Mouse (Mus musculus) MEL (cell line): ENCODE measurements around the gene Extl2. TPM values are rescaled to one million over a fixed set of nuclear protein-coding genes. Genes with fewer than 3 reads are reported as not detected.
A peak's percentile ranks its signal among the peaks of the same experiment; 100 is the strongest.

Experiments used
- DNase-seq: peaks from one replicate; pipeline ENCODE4 v3.0.0; 2011; ENCODE audit warnings: low read depth, low spot score
- H3K27ac ChIP-seq: 2 replicates; pipeline ENCODE4 v1.5.1; 2012; ENCODE audit warnings: low read depth, mild to moderate bottlenecking, control low read depth, low read length, moderate library complexity; ENCODE audit not compliant: control insufficient read depth
- H3K27me3 ChIP-seq, 2 experiments: fragments of 150-350 bp in 1 of 2; sonication (generic) in 1 of 2; 2 replicates each; pipeline ENCODE4 v1.6.1; 2012; ENCODE audit warnings: low read length in 2 of 2, mild to moderate bottlenecking in 2 of 2, improper control_type of control experiment in 1 of 2, moderate library complexity in 1 of 2; ENCODE audit not compliant: insufficient read depth in 2 of 2, control insufficient read depth in 1 of 2
- H3K36me3 ChIP-seq, 2 experiments: 2 replicates each; pipeline ENCODE4 v1.6.1; 2012 to 2014; ENCODE audit warnings: low read length in 2 of 2, improper control_type of control experiment in 1 of 2, inconsistent platforms in 1 of 2, mild to moderate bottlenecking in 1 of 2; ENCODE audit not compliant: insufficient read depth in 2 of 2, control insufficient read depth in 1 of 2
- H3K4me1 ChIP-seq, 2 experiments: fragments of 150-350 bp in 1 of 2; sonication (generic) in 1 of 2; 2 replicates each; pipeline ENCODE4 v1.6.1; 2012; ENCODE audit warnings: low read length in 2 of 2, improper control_type of control experiment in 1 of 2, mild to moderate bottlenecking in 1 of 2; ENCODE audit not compliant: insufficient read depth in 2 of 2, control insufficient read depth in 1 of 2
- H3K4me3 ChIP-seq, 2 experiments: fragments of 150-350 bp in 1 of 2; sonication (generic) in 1 of 2; 2 replicates each; pipeline ENCODE4 v1.5.1; 2012; ENCODE audit warnings: low read depth in 2 of 2, low read length in 2 of 2, mild to moderate bottlenecking in 2 of 2, moderate library complexity in 2 of 2, control low read depth in 1 of 2, improper control_type of control experiment in 1 of 2; ENCODE audit not compliant: control insufficient read depth in 1 of 2, insufficient read depth in 1 of 2
- H3K79me2 ChIP-seq: 2 replicates; pipeline ENCODE4 v1.6.1; 2012; ENCODE audit warnings: mild to moderate bottlenecking, low read length, moderate library complexity; ENCODE audit not compliant: control insufficient read depth, poor library complexity, insufficient read depth
- H3K9ac ChIP-seq: 2 replicates; pipeline ENCODE4 v1.6.1; 2012; ENCODE audit warnings: low read depth, mild to moderate bottlenecking, control low read depth, low read length, moderate library complexity; ENCODE audit not compliant: control insufficient read depth, poor library complexity, severe bottlenecking
- H3K9me3 ChIP-seq: fragments of 150-350 bp; sonication (generic); replicated peaks from 2 replicates; pipeline ENCODE4 v1.6.1; 2012; ENCODE audit warnings: mild to moderate bottlenecking, low read length, improper control_type of control experiment, moderate library complexity; ENCODE audit not compliant: insufficient read depth
- CHD1 ChIP-seq: IDR thresholded peaks from 2 replicates; pipeline ENCODE4 v1.6.1; 2012; ENCODE audit warnings: low read depth, mild to moderate bottlenecking, inconsistent platforms, low read length, improper control_type of control experiment
- CHD2 ChIP-seq: IDR thresholded peaks from 2 replicates; pipeline ENCODE4 v1.6.1; 2011; ENCODE audit warnings: low read length, improper control_type of control experiment
- CTCF ChIP-seq, 3 experiments: IDR thresholded peaks in 2 of 3; conservative IDR thresholded peaks in 1 of 3; 2 replicates each; pipeline ENCODE4 v1.5.1; 2011 to 2012; ENCODE audit warnings: low read length in 3 of 3, low read depth in 2 of 3, mild to moderate bottlenecking in 2 of 3, improper control_type of control experiment in 1 of 3, inconsistent platforms in 1 of 3, mixed read lengths in 1 of 3, moderate library complexity in 1 of 3; ENCODE audit not compliant: control insufficient read depth in 1 of 3, insufficient read depth in 1 of 3, poor library complexity in 1 of 3, severe bottlenecking in 1 of 3
- EP300 ChIP-seq, 2 experiments: IDR thresholded peaks; 2 replicates each; pipeline ENCODE4 v1.6.1; 2011; ENCODE audit warnings: improper control_type of control experiment in 2 of 2, low read length in 2 of 2, low read depth in 1 of 2, mild to moderate bottlenecking in 1 of 2
- HCFC1 ChIP-seq: IDR thresholded peaks from 2 replicates; pipeline ENCODE4 v1.6.1; 2012; ENCODE audit warnings: low read depth, mild to moderate bottlenecking, inconsistent platforms, low read length, improper control_type of control experiment, moderate library complexity
- POLR2AphosphoS2 ChIP-seq: IDR thresholded peaks from 2 replicates; pipeline ENCODE4 v1.6.1; 2011; ENCODE audit warnings: low read length, improper control_type of control experiment
- POLR2AphosphoS5 ChIP-seq: IDR thresholded peaks from 2 replicates; pipeline ENCODE4 v1.6.1; 2012; ENCODE audit warnings: low read depth, borderline replicate concordance, mild to moderate bottlenecking, inconsistent platforms, low read length, moderate library complexity, mixed read lengths
- RAD21 ChIP-seq: IDR thresholded peaks from 2 replicates; pipeline ENCODE4 v1.6.1; 2011; ENCODE audit warnings: mild to moderate bottlenecking, low read depth, low read length, improper control_type of control experiment
- SMC3 ChIP-seq: IDR thresholded peaks from 2 replicates; pipeline ENCODE4 v1.6.1; 2011; ENCODE audit warnings: low read depth, low read length, improper control_type of control experiment
- ZC3H11A ChIP-seq: IDR thresholded peaks from 2 replicates; pipeline ENCODE4 v1.6.1; 2012; ENCODE audit warnings: low read depth, mild to moderate bottlenecking, inconsistent platforms, low read length, improper control_type of control experiment
- ZNF384 ChIP-seq: IDR thresholded peaks from 2 replicates; pipeline ENCODE4 v1.6.1; 2012; ENCODE audit warnings: low read depth, mild to moderate bottlenecking, inconsistent platforms, low read length, improper control_type of control experiment
- polyA plus RNA-seq, 2 experiments: library from polyadenylated mRNA; stranded (reverse) in 1 of 2; unstranded in 1 of 2; fragments of >175 nt in 1 of 2; fragments of >200 nt in 1 of 2; gene quantifications; 2 replicates each; pipeline versions ENCODE4 v1.2.1 to v1.2.4; 2012; ENCODE audit warnings: low replicate concordance in 2 of 2, low read depth in 1 of 2; ENCODE audit not compliant: insufficient read length in 2 of 2, insufficient read depth in 1 of 2, missing spikeins in 1 of 2
- total RNA-seq: library from RNA; depleted of rRNA; stranded (reverse); fragments of 300-350 nt; gene quantifications from 2 replicates; pipeline ENCODE4 v1.2.3, GENCODE M21; 2012

The Extl2 gene
- total and polyA plus RNA-seq, 3 experiments = 6.6 to 10.5 TPM; not detected in 1

DNA sequence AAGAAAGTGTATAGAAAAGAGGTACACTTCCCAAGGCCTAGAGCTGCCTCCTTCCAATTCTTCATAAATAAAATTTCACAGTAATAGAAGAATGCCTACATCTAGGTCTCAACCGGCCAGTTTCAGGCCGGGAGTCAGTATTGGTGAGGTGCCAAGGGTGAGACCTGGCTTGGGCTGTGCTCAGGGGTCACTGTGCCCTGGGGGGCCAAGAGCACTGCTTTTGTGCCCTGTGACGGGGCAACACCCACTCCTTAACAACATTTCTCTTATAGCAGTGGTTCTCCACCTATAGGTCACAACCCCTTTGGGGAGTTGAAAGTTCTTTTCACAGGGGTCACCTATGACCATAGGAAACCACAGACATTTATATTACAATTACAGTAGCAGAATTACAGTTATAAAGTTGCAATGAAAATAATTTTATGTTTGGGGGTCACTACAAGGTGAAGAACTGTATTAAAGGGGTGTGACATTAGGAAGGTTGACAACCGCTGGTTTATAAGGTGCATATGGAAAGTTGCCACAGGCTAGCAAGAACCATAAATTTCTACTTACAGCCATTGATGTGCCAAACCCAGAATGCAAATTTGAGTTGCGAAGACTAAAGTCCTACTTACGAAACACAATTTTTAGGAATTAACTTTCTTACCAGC lies 26.1 kb downstream of the Extl2 start:
- Histone ChIP-seq H3K9ac (no peak overlapping the region), H3K36me3 (no peaks in the 10 kb centered on the region), H3K9me3 (no peaks in the 10 kb centered on the region), H3K4me1 (no peaks in the 10 kb centered on the region), H3K27me3 (peaks cover 3 to 6% of the 10 kb centered on the region in 2 experiments; a peak in 3 of 4 replicates), H3K27ac (no peak overlapping the region), H3K4me3 (no peak overlapping the region), H3K79me2 (no peaks in the 10 kb centered on the region)
- TF ChIP-seq CTCF (IDR thresholded peaks at IDR 0.05 in 2 of 3, conservative IDR thresholded peaks at IDR 0.05 in 1 of 3; ENCODE audit: control insufficient read depth in 1 of 3, insufficient read depth in 1 of 3, low read depth in 2 of 3, low read length in 3 of 3, poor library complexity in 1 of 3, severe bottlenecking in 1 of 3) (0 out of 6 replicates have a peak, but pooled peaks of 1 of the 3 experiments have one; percentile 76), HCFC1 (no peak)
- no peak for DNase-seq

DNA sequence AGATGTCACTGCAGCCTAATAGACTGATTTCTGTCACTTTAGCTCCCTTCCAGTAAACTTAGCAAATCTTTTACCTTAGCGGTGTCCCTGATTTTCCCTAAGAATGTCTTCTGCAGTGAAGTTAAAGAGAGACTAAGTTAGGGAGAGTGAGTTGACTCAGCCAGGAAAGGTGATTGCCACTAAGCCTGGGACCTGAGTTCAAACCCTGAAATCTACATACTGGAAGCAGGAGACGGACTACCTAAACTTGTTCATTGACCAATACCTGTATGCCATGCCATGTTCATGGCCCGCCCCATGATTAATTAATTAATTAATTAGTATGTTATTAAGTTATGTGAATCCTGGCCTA lies 26.6 kb downstream of the Extl2 start:
- no peaks in the 10 kb centered on the region for H3K4me1 ChIP-seq
- no peaks in the 10 kb centered on the region for H3K36me3 ChIP-seq
- no peak overlapping the region for H3K9ac ChIP-seq
- TF ChIP-seq CHD1 (no peak), ZC3H11A (0 out of 2 replicates have a peak, but pooled peaks have one; percentile 56), SMC3 (peak; percentile 74), POLR2AphosphoS5 (no peak), CTCF (IDR thresholded peaks at IDR 0.05 in 2 of 3, conservative IDR thresholded peaks at IDR 0.05 in 1 of 3; ENCODE audit: control insufficient read depth in 1 of 3, insufficient read depth in 1 of 3, low read depth in 2 of 3, low read length in 3 of 3, poor library complexity in 1 of 3, severe bottlenecking in 1 of 3) (peak in 1 of 3 experiments; percentile 54; a peak in 4 of 6 replicates), ZNF384 (no peak), CHD2 (no peak), EP300 (IDR thresholded peaks at IDR 0.05; ENCODE audit: low read depth in 1 of 2, low read length in 2 of 2) (no peak), RAD21 (peak; percentile 85)
- H3K27me3 ChIP-seq = peaks cover 3 to 7% of the 10 kb centered on the region in 2 experiments; a peak in 3 of 4 replicates
- DNase-seq = peak; percentile 58
- H3K27ac ChIP-seq = no peak overlapping the region
- H3K9me3 ChIP-seq = no peaks in the 10 kb centered on the region
- H3K79me2 ChIP-seq = no peaks in the 10 kb centered on the region
- no peak overlapping the region for H3K4me3 ChIP-seq

DNA sequence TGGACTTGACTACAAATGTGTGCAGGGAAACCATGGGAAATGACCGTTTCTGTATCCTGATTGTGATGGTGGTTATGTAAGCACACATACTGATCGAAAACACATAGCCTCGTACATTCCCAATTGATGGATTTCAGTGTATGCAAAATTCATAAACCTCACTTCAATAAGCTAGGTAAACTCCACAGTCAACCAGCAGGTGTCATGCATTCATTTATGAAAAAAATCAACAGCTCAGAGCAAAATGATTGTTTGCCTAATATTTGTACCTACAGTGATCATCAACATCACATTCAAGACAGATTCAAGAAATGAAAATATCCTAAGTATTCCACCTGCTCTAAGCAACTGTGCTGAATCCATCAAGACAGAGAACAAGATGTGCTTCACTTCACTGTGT lies 33.5 kb downstream of the Extl2 start:
- TF ChIP-seq CTCF (IDR thresholded peaks at IDR 0.05 in 2 of 3, conservative IDR thresholded peaks at IDR 0.05 in 1 of 3; ENCODE audit: control insufficient read depth in 1 of 3, insufficient read depth in 1 of 3, low read depth in 2 of 3, low read length in 3 of 3, poor library complexity in 1 of 3, severe bottlenecking in 1 of 3) (peak in 1 of 3 experiments; percentile 37; a peak in 2 of 6 replicates), POLR2AphosphoS2 (no peak), RAD21 (peak; percentile 21), SMC3 (0 out of 2 replicates have a peak, but pooled peaks have one; percentile 25)
- TF ChIP-seq, all 39 proteins: peak for 3
- Histone ChIP-seq H3K27ac (no peak overlapping the region), H3K36me3 (no peaks in the 10 kb centered on the region), H3K79me2 (no peaks in the 10 kb centered on the region), H3K9me3 (no peaks in the 10 kb centered on the region), H3K4me1 (no peaks in the 10 kb centered on the region), H3K4me3 (no peak overlapping the region), H3K27me3 (peaks cover 13 to 21% of the 10 kb centered on the region in 2 experiments), H3K9ac (no peak overlapping the region)
- DNase-seq = peak; percentile 8
